Mouse (Mus musculus) monocyte, adult 2 months (primary cell): ENCODE results near the gene Auts2.

Source experiments
- DNase-seq, 2 experiments: peaks; one replicate each; pipeline ENCODE4 v3.0.0; 2022; ENCODE audit warnings: low spot score in 2 of 2, low read depth in 1 of 2

The Auts2 gene

GRCm38 (mm10) chr5:131707471-131707870, 835.7 kb downstream of the Auts2 start:
- no peak for DNase-seq

- DNase-seq, result no peak
These were observed 839.4 kb downstream of the Auts2 start for GRCm38 (mm10) chr5:131703729-131704128.

GRCm38 (mm10) chr5:131702840-131703392, 840.2 kb downstream of the Auts2 start:
- DNase-seq, result no peak

GRCm38 (mm10) chr5:131698900-131699299, 844.2 kb downstream of the Auts2 start:
- DNase-seq, result no peak

GRCm38 (mm10) chr5:131690781-131691180, 852.4 kb downstream of the Auts2 start:
- no peak for DNase-seq

- no peak for DNase-seq
These were observed 856.1 kb downstream of the Auts2 start for GRCm38 (mm10) chr5:131686956-131687618.

- DNase-seq, result no peak
These were observed 862.9 kb downstream of the Auts2 start for GRCm38 (mm10) chr5:131680127-131680845.

- no peak for DNase-seq
These were observed 863.6 kb downstream of the Auts2 start for GRCm38 (mm10) chr5:131679523-131679922.

- no peak for DNase-seq
These were observed 865.6 kb downstream of the Auts2 start for GRCm38 (mm10) chr5:131677518-131677917.

- DNase-seq, result no peak
These were observed 869.4 kb downstream of the Auts2 start for GRCm38 (mm10) chr5:131673696-131674095.

GRCm38 (mm10) chr5:131665068-131665467, 878.1 kb downstream of the Auts2 start:
- no peak for DNase-seq

GRCm38 (mm10) chr5:131664657-131665056, 878.5 kb downstream of the Auts2 start:
- no peak for DNase-seq

GRCm38 (mm10) chr5:131662657-131663056, 880.5 kb downstream of the Auts2 start:
- no peak for DNase-seq

GRCm38 (mm10) chr5:131658822-131659515, 884.2 kb downstream of the Auts2 start:
- DNase-seq, result no peak

GRCm38 (mm10) chr5:131654206-131654605, 888.9 kb downstream of the Auts2 start:
- no peak for DNase-seq

GRCm38 (mm10) chr5:131650381-131650891, 892.7 kb downstream of the Auts2 start:
- no peak for DNase-seq

GRCm38 (mm10) chr5:131647683-131648119, 895.4 kb downstream of the Auts2 start:
- DNase-seq, result no peak

- no peak for DNase-seq
These were observed 896.0 kb downstream of the Auts2 start for GRCm38 (mm10) chr5:131647104-131647682.

GRCm38 (mm10) chr5:131646192-131646775, 896.9 kb downstream of the Auts2 start:
- DNase-seq, result no peak

- no peak for DNase-seq
These were observed 897.6 kb downstream of the Auts2 start for GRCm38 (mm10) chr5:131645341-131646191.
